Mouse (Mus musculus): ENCODE measurements at regions not wholly inside any gene's neighbourhood (a gene's known extent, or its start where the extent isn't known, plus 50 kb on each side); places are given as distances from the start of the nearest gene placed in this dataset.

- TF ChIP-seq CTCF (IDR thresholded peaks at IDR 0.05; ENCODE audit: low read depth), result no peak
- TF ChIP-seq EP300 (IDR thresholded peaks at IDR 0.05; ENCODE audit: low read depth), result no peak
Observed at GRCm38 (mm10) chr4:3081148-3081952, 85.8 kb upstream of the Vmn1r2 start.
